Mouse (Mus musculus) heart, embryonic 16.5 days (tissue): ENCODE results near the gene Chil1. TPM values are rescaled to one million over a fixed set of nuclear protein-coding genes. Genes with fewer than 3 reads are reported as not detected.

Experiments used
- ATAC-seq: fragments of 200-750 bp; cut with Nextera tagmentation; replicated peaks from 2 replicates; pipeline ENCODE4 v1.8.0; 2017; ENCODE audit warnings: moderate number of reproducible peaks; ENCODE audit not compliant: insufficient read depth, low FRiP score; ENCODE audit errors: extremely low read depth
- H3K27ac ChIP-seq: fragments of 300-500 bp; sonication (generic); 2 replicates; pipeline ENCODE4 v1.5.1; 2014; ENCODE audit warnings: mild to moderate bottlenecking, low read length, control low read depth, moderate library complexity
- H3K27me3 ChIP-seq: fragments of 300-500 bp; sonication (generic); 2 replicates; pipeline ENCODE4 v1.6.1; 2014; ENCODE audit warnings: low read length, mixed read lengths; ENCODE audit not compliant: control insufficient read depth, insufficient read depth
- H3K36me3 ChIP-seq: fragments of 300-500 bp; sonication (generic); 2 replicates; pipeline ENCODE4 v1.6.1; 2014; ENCODE audit not compliant: control insufficient read depth, insufficient read depth
- H3K4me1 ChIP-seq: fragments of 300-500 bp; sonication (generic); 2 replicates; pipeline ENCODE4 v1.6.1; 2014; ENCODE audit warnings: low read length, mixed read lengths; ENCODE audit not compliant: control insufficient read depth, insufficient read depth
- H3K4me2 ChIP-seq: fragments of 300-500 bp; sonication (generic); 2 replicates; pipeline ENCODE4 v1.6.1; 2014; ENCODE audit warnings: low read depth, mild to moderate bottlenecking, control low read depth, low read length
- H3K4me3 ChIP-seq: fragments of 300-500 bp; sonication (generic); 2 replicates; pipeline ENCODE4 v1.5.1; 2014; ENCODE audit warnings: mild to moderate bottlenecking, control low read depth, low read length
- H3K9ac ChIP-seq: fragments of 300-500 bp; sonication (generic); 2 replicates; pipeline ENCODE4 v1.6.1; 2014; ENCODE audit warnings: low read length, control low read depth
- H3K9me3 ChIP-seq: fragments of 300-500 bp; sonication (generic); replicated peaks from 2 replicates; pipeline ENCODE4 v1.6.1; 2016; ENCODE audit warnings: low read length; ENCODE audit not compliant: control insufficient read depth
- WGBS: fragments of 180-500 bp; shearing (Covaris S2); extraction: QIAGEN DNeasy Blood & Tissue Kit; methylation state at CpG from one replicate; pipeline ENCODE4 v1.1.7; 2014; 5-methylcytosine and 5-hydroxymethylcytosine counted together
- polyA plus RNA-seq: library from polyadenylated mRNA; unstranded; fragments of >200 nt; fragmentation: Nextera tagmentation; extraction: Ambion mirVana; gene quantifications from 2 replicates; pipeline ENCODE4 v1.2.1, GENCODE M21; 2015

The Chil1 gene
- polyA plus RNA-seq, 1 experiment from 2014 or later = 1.2 TPM

GRCm38 (mm10) chr1:134191192-134191591, 9.2 kb downstream of the Chil1 start:
- no peak for ATAC-seq
- WGBS = 79% methylated on average over 5 of the region's 5 CpGs
- Histone ChIP-seq H3K9me3 (no peaks in the 10 kb centered on the region), H3K9ac (no peak overlapping the region), H3K4me1 (peaks cover 26% of the 10 kb centered on the region), H3K27me3 (no peaks in the 10 kb centered on the region), H3K4me2 (no peak overlapping the region), H3K27ac (no peak overlapping the region), H3K36me3 (no peaks in the 10 kb centered on the region), H3K4me3 (no peak overlapping the region)

- no peak for ATAC-seq
- 40% methylated on average over 4 of the region's 4 CpGs for WGBS
- H3K9ac ChIP-seq = no peak overlapping the region
- H3K9me3 ChIP-seq = no peaks in the 10 kb centered on the region
- peaks cover 27% of the 10 kb centered on the region for H3K4me1 ChIP-seq
- H3K27ac ChIP-seq = no peak overlapping the region
- no peaks in the 10 kb centered on the region for H3K27me3 ChIP-seq
- no peak overlapping the region for H3K4me2 ChIP-seq
- H3K4me3 ChIP-seq = no peak overlapping the region
- H3K36me3 ChIP-seq = no peaks in the 10 kb centered on the region
Observed at GRCm38 (mm10) chr1:134192024-134192423, 10.0 kb downstream of the Chil1 start.

- no peak within 1 kb of the TSS for H3K4me2 ChIP-seq
- no peaks in the 10 kb centered on the region for H3K27me3 ChIP-seq
- H3K4me3 ChIP-seq = no peak within 1 kb of the TSS
- no peak within 1 kb of the TSS; the same call in 1 of the 2 replicates for H3K9ac ChIP-seq
- H3K4me1 ChIP-seq = peaks cover 27% of the 10 kb centered on the region
- no peaks in the 10 kb centered on the region for H3K36me3 ChIP-seq
- no peaks in the 10 kb centered on the region for H3K9me3 ChIP-seq
- no peak within 1 kb of the TSS for H3K27ac ChIP-seq
- 72% methylated on average over 1 of the region's 1 CpGs for WGBS
- ATAC-seq = no peak
Observed at GRCm38 (mm10) chr1:134193126-134193525, 11.2 kb downstream of the Chil1 start, which contains the start of gene Mybph. Gene Mybph, plus strand, starts transcription at chr1:134193448.

GRCm38 (mm10) chr1:134193674-134194197, 11.8 kb downstream of the Chil1 start:
- H3K4me3 ChIP-seq = no peak overlapping the region
- H3K27ac ChIP-seq = no peak overlapping the region
- H3K4me1 ChIP-seq = peaks cover 27% of the 10 kb centered on the region
- no peaks in the 10 kb centered on the region for H3K9me3 ChIP-seq
- no peaks in the 10 kb centered on the region for H3K36me3 ChIP-seq
- H3K27me3 ChIP-seq = no peaks in the 10 kb centered on the region
- no peak for ATAC-seq
- WGBS = 49% methylated on average over 7 of the region's 7 CpGs
- H3K4me2 ChIP-seq = no peak overlapping the region
- no peak overlapping the region; the same call in 1 of the 2 replicates for H3K9ac ChIP-seq

- H3K4me3 ChIP-seq = no peak overlapping the region
- no peak overlapping the region for H3K27ac ChIP-seq
- peaks cover 27% of the 10 kb centered on the region for H3K4me1 ChIP-seq
- H3K27me3 ChIP-seq = no peaks in the 10 kb centered on the region
- H3K9me3 ChIP-seq = no peaks in the 10 kb centered on the region
- H3K36me3 ChIP-seq = no peaks in the 10 kb centered on the region
- WGBS = 60% methylated on average over 16 of the region's 16 CpGs
- no peak for ATAC-seq
- H3K4me2 ChIP-seq = no peak overlapping the region
- no peak overlapping the region for H3K9ac ChIP-seq
Observed at GRCm38 (mm10) chr1:134194298-134195022, 12.5 kb downstream of the Chil1 start.

GRCm38 (mm10) chr1:134195117-134195516, 13.1 kb downstream of the Chil1 start:
- H3K36me3 ChIP-seq = no peaks in the 10 kb centered on the region
- H3K9me3 ChIP-seq = no peaks in the 10 kb centered on the region
- ATAC-seq = no peak
- WGBS = 20% methylated on average over 2 of the region's 2 CpGs
- H3K4me2 ChIP-seq = no peak overlapping the region
- H3K27ac ChIP-seq = no peak overlapping the region
- no peak overlapping the region for H3K9ac ChIP-seq
- no peak overlapping the region for H3K4me3 ChIP-seq
- H3K27me3 ChIP-seq = no peaks in the 10 kb centered on the region
- H3K4me1 ChIP-seq = peaks cover 27% of the 10 kb centered on the region

GRCm38 (mm10) chr1:134195571-134195970, 13.6 kb downstream of the Chil1 start:
- Histone ChIP-seq H3K27me3 (no peaks in the 10 kb centered on the region), H3K27ac (peak overlapping the region; percentile 71), H3K4me2 (peak overlapping the region; percentile 31; the same call in 1 of the 2 replicates), H3K9me3 (no peaks in the 10 kb centered on the region), H3K9ac (no peak overlapping the region; the same call in 1 of the 2 replicates), H3K4me3 (no peak overlapping the region), H3K4me1 (peaks cover 27% of the 10 kb centered on the region), H3K36me3 (no peaks in the 10 kb centered on the region)
- ATAC-seq = peak; percentile 38
- WGBS = 12% methylated on average over 3 of the region's 3 CpGs

GRCm38 (mm10) chr1:134195979-134196378, 14.0 kb downstream of the Chil1 start:
- Histone ChIP-seq H3K4me2 (peak overlapping the region; percentile 31; the same call in 1 of the 2 replicates), H3K4me3 (no peak overlapping the region), H3K9ac (no peak overlapping the region; the same call in 1 of the 2 replicates), H3K4me1 (peaks cover 27% of the 10 kb centered on the region), H3K36me3 (no peaks in the 10 kb centered on the region), H3K9me3 (no peaks in the 10 kb centered on the region), H3K27ac (peak overlapping the region; percentile 71), H3K27me3 (no peaks in the 10 kb centered on the region)
- peak; percentile 37 for ATAC-seq
- 25% methylated on average over 4 of the region's 4 CpGs for WGBS

GRCm38 (mm10) chr1:134196386-134196785, 14.4 kb downstream of the Chil1 start:
- peaks cover 27% of the 10 kb centered on the region for H3K4me1 ChIP-seq
- H3K4me3 ChIP-seq = no peak overlapping the region
- ATAC-seq = 0 out of 2 replicates have a peak, but pooled peaks have one; percentile 3
- no peaks in the 10 kb centered on the region for H3K36me3 ChIP-seq
- no peaks in the 10 kb centered on the region for H3K9me3 ChIP-seq
- H3K27me3 ChIP-seq = no peaks in the 10 kb centered on the region
- 55% methylated on average over 4 of the region's 4 CpGs for WGBS
- H3K4me2 ChIP-seq = no peak overlapping the region
- peak overlapping the region; percentile 71 for H3K27ac ChIP-seq
- H3K9ac ChIP-seq = no peak overlapping the region
